Mouse (Mus musculus) MEL (cell line): ENCODE measurements around the gene Vmn2r86. TPM values are rescaled to one million over a fixed set of nuclear protein-coding genes. Genes with fewer than 3 reads are reported as not detected.

Experiments
- DNase-seq: peaks from one replicate; pipeline ENCODE4 v3.0.0; 2011; ENCODE audit warnings: low read depth, low spot score
- H3K27ac ChIP-seq: 2 replicates; pipeline ENCODE4 v1.5.1; 2012; ENCODE audit warnings: low read depth, mild to moderate bottlenecking, control low read depth, low read length, moderate library complexity; ENCODE audit not compliant: control insufficient read depth
- H3K27me3 ChIP-seq, 2 experiments: fragments of 150-350 bp in 1 of 2; sonication (generic) in 1 of 2; 2 replicates each; pipeline ENCODE4 v1.6.1; 2012; ENCODE audit warnings: low read length in 2 of 2, mild to moderate bottlenecking in 2 of 2, improper control_type of control experiment in 1 of 2, moderate library complexity in 1 of 2; ENCODE audit not compliant: insufficient read depth in 2 of 2, control insufficient read depth in 1 of 2
- H3K36me3 ChIP-seq, 2 experiments: 2 replicates each; pipeline ENCODE4 v1.6.1; 2012 to 2014; ENCODE audit warnings: low read length in 2 of 2, improper control_type of control experiment in 1 of 2, inconsistent platforms in 1 of 2, mild to moderate bottlenecking in 1 of 2; ENCODE audit not compliant: insufficient read depth in 2 of 2, control insufficient read depth in 1 of 2
- H3K4me1 ChIP-seq, 2 experiments: fragments of 150-350 bp in 1 of 2; sonication (generic) in 1 of 2; 2 replicates each; pipeline ENCODE4 v1.6.1; 2012; ENCODE audit warnings: low read length in 2 of 2, improper control_type of control experiment in 1 of 2, mild to moderate bottlenecking in 1 of 2; ENCODE audit not compliant: insufficient read depth in 2 of 2, control insufficient read depth in 1 of 2
- H3K4me3 ChIP-seq, 2 experiments: fragments of 150-350 bp in 1 of 2; sonication (generic) in 1 of 2; 2 replicates each; pipeline ENCODE4 v1.5.1; 2012; ENCODE audit warnings: low read depth in 2 of 2, low read length in 2 of 2, mild to moderate bottlenecking in 2 of 2, moderate library complexity in 2 of 2, control low read depth in 1 of 2, improper control_type of control experiment in 1 of 2; ENCODE audit not compliant: control insufficient read depth in 1 of 2, insufficient read depth in 1 of 2
- H3K79me2 ChIP-seq: 2 replicates; pipeline ENCODE4 v1.6.1; 2012; ENCODE audit warnings: mild to moderate bottlenecking, low read length, moderate library complexity; ENCODE audit not compliant: control insufficient read depth, poor library complexity, insufficient read depth
- H3K9ac ChIP-seq: 2 replicates; pipeline ENCODE4 v1.6.1; 2012; ENCODE audit warnings: low read depth, mild to moderate bottlenecking, control low read depth, low read length, moderate library complexity; ENCODE audit not compliant: control insufficient read depth, poor library complexity, severe bottlenecking
- H3K9me3 ChIP-seq: fragments of 150-350 bp; sonication (generic); replicated peaks from 2 replicates; pipeline ENCODE4 v1.6.1; 2012; ENCODE audit warnings: mild to moderate bottlenecking, low read length, improper control_type of control experiment, moderate library complexity; ENCODE audit not compliant: insufficient read depth
- CHD1 ChIP-seq: IDR thresholded peaks from 2 replicates; pipeline ENCODE4 v1.6.1; 2012; ENCODE audit warnings: low read depth, mild to moderate bottlenecking, inconsistent platforms, low read length, improper control_type of control experiment
- CHD2 ChIP-seq: IDR thresholded peaks from 2 replicates; pipeline ENCODE4 v1.6.1; 2011; ENCODE audit warnings: low read length, improper control_type of control experiment
- CTCF ChIP-seq, 3 experiments: IDR thresholded peaks in 2 of 3; conservative IDR thresholded peaks in 1 of 3; 2 replicates each; pipeline ENCODE4 v1.5.1; 2011 to 2012; ENCODE audit warnings: low read length in 3 of 3, low read depth in 2 of 3, mild to moderate bottlenecking in 2 of 3, improper control_type of control experiment in 1 of 3, inconsistent platforms in 1 of 3, mixed read lengths in 1 of 3, moderate library complexity in 1 of 3; ENCODE audit not compliant: control insufficient read depth in 1 of 3, insufficient read depth in 1 of 3, poor library complexity in 1 of 3, severe bottlenecking in 1 of 3
- GABPA ChIP-seq: IDR thresholded peaks from 2 replicates; pipeline ENCODE4 v1.6.1; 2012; ENCODE audit warnings: low read depth, mild to moderate bottlenecking, inconsistent platforms, low read length, improper control_type of control experiment, moderate library complexity
- GATA1 ChIP-seq: IDR thresholded peaks from 2 replicates; pipeline ENCODE4 v1.6.1; 2011; ENCODE audit warnings: low read depth, low read length, improper control_type of control experiment
- JUND ChIP-seq: IDR thresholded peaks from 2 replicates; pipeline ENCODE4 v1.6.1; 2011; ENCODE audit warnings: low read depth, mild to moderate bottlenecking, improper control_type of control experiment, low read length
- MAFK ChIP-seq: IDR thresholded peaks from 2 replicates; pipeline ENCODE4 v1.6.1; 2011; ENCODE audit warnings: low read depth, mild to moderate bottlenecking, low read length, improper control_type of control experiment, borderline replicate concordance
- MAX ChIP-seq: IDR thresholded peaks from 2 replicates; pipeline ENCODE4 v1.6.1; 2011; ENCODE audit warnings: low read length, improper control_type of control experiment
- MEF2A ChIP-seq: IDR thresholded peaks from 2 replicates; pipeline ENCODE4 v1.6.1; 2014; ENCODE audit warnings: low read depth, mild to moderate bottlenecking, inconsistent platforms, low read length, improper control_type of control experiment; ENCODE audit not compliant: poor library complexity, insufficient replicate concordance, severe bottlenecking; ENCODE audit errors: extremely low read depth
- MYB ChIP-seq: IDR thresholded peaks from 2 replicates; pipeline ENCODE4 v1.6.1; 2011; ENCODE audit warnings: mild to moderate bottlenecking, low read depth, low read length, improper control_type of control experiment
- NELFE ChIP-seq: IDR thresholded peaks from 2 replicates; pipeline ENCODE4 v1.6.1; 2011; ENCODE audit warnings: low read depth, low read length, improper control_type of control experiment
- POLR2AphosphoS5 ChIP-seq: IDR thresholded peaks from 2 replicates; pipeline ENCODE4 v1.6.1; 2012; ENCODE audit warnings: low read depth, borderline replicate concordance, mild to moderate bottlenecking, inconsistent platforms, low read length, moderate library complexity, mixed read lengths
- RAD21 ChIP-seq: IDR thresholded peaks from 2 replicates; pipeline ENCODE4 v1.6.1; 2011; ENCODE audit warnings: mild to moderate bottlenecking, low read depth, low read length, improper control_type of control experiment
- TAL1 ChIP-seq: IDR thresholded peaks from 2 replicates; pipeline ENCODE4 v1.6.1; 2012; ENCODE audit warnings: mild to moderate bottlenecking, inconsistent platforms, low read length, moderate library complexity, mixed read lengths
- TBP ChIP-seq: IDR thresholded peaks from 2 replicates; pipeline ENCODE4 v1.8.0; 2011; ENCODE audit warnings: low read depth, low read length, improper control_type of control experiment
- TCF12 ChIP-seq: IDR thresholded peaks from 2 replicates; pipeline ENCODE4 v1.6.1; 2014; ENCODE audit warnings: low read depth, mild to moderate bottlenecking, inconsistent platforms, low read length, improper control_type of control experiment, moderate library complexity
- UBTF ChIP-seq: IDR thresholded peaks from 2 replicates; pipeline ENCODE4 v1.6.1; 2012; ENCODE audit warnings: low read depth, mild to moderate bottlenecking, inconsistent platforms, low read length, improper control_type of control experiment, moderate library complexity, borderline replicate concordance; ENCODE audit not compliant: insufficient read depth
- ZC3H11A ChIP-seq: IDR thresholded peaks from 2 replicates; pipeline ENCODE4 v1.6.1; 2012; ENCODE audit warnings: low read depth, mild to moderate bottlenecking, inconsistent platforms, low read length, improper control_type of control experiment
- ZKSCAN1 ChIP-seq: IDR thresholded peaks from 2 replicates; pipeline ENCODE4 v1.6.1; 2012; ENCODE audit warnings: low read depth, mild to moderate bottlenecking, inconsistent platforms, low read length, improper control_type of control experiment, moderate library complexity
- ZMIZ1 ChIP-seq: IDR thresholded peaks from 2 replicates; pipeline ENCODE4 v1.6.1; 2012; ENCODE audit warnings: low read depth, mild to moderate bottlenecking, inconsistent platforms, low read length, improper control_type of control experiment, moderate library complexity
- polyA plus RNA-seq, 2 experiments: library from polyadenylated mRNA; stranded (reverse) in 1 of 2; unstranded in 1 of 2; fragments of >175 nt in 1 of 2; fragments of >200 nt in 1 of 2; gene quantifications; 2 replicates each; pipeline versions ENCODE4 v1.2.1 to v1.2.4; 2012; ENCODE audit warnings: low replicate concordance in 2 of 2, low read depth in 1 of 2; ENCODE audit not compliant: insufficient read length in 2 of 2, insufficient read depth in 1 of 2, missing spikeins in 1 of 2
- total RNA-seq: library from RNA; depleted of rRNA; stranded (reverse); fragments of 300-350 nt; gene quantifications from 2 replicates; pipeline ENCODE4 v1.2.3, GENCODE M21; 2012; rRNA removed

Vmn2r86 gene
- total and polyA plus RNA-seq, 3 experiments = not detected

DNA sequence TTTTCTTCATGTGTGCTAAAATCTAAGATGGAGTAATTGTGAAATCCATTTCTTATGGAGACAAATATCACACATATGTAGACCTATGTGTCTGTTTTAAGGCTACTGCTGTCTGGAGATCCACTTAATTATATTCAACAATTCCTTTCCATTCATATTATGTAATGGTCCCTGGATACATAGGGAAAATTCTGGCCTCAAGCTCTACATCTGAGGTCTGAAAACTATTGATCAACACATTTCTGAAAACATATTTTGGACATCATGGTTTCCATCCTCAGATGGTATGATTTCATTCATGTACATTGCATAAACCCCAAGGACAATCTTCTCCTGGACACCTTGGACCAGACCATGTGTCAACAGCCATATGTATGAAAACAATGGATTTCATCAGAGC is 61.6 kb downstream of the Vmn2r86 start, which contains the start of gene Vmn2r84:
TSS of gene Vmn2r84 (minus strand) at position 101 of the 400 bp plus-strand sequence.
- Histone ChIP-seq H3K36me3 (no peaks in the 10 kb centered on the region), H3K9ac (no peak within 1 kb of the TSS), H3K79me2 (no peaks in the 10 kb centered on the region), H3K27ac (no peak within 1 kb of the TSS), H3K4me1 (no peaks in the 10 kb centered on the region), H3K27me3 (no peaks in the 10 kb centered on the region), H3K9me3 (no peaks in the 10 kb centered on the region), H3K4me3 (no peak within 1 kb of the TSS)
- TF ChIP-seq GABPA (no peak), MEF2A (no peak), MAX (no peak), CHD1 (no peak), MYB (no peak), TAL1 (no peak), RAD21 (no peak), NELFE (no peak), ZMIZ1 (no peak), JUND (no peak), MAFK (no peak), GATA1 (no peak), POLR2AphosphoS5 (no peak), ZKSCAN1 (no peak), CHD2 (no peak), ZC3H11A (no peak), TBP (no peak), CTCF (IDR thresholded peaks at IDR 0.05 in 2 of 3, conservative IDR thresholded peaks at IDR 0.05 in 1 of 3; ENCODE audit: control insufficient read depth in 1 of 3, insufficient read depth in 1 of 3, low read depth in 2 of 3, low read length in 3 of 3, poor library complexity in 1 of 3, severe bottlenecking in 1 of 3) (no peak), TCF12 (no peak), UBTF (no peak)
- no peak for DNase-seq

Other genes with a start within 250 kb of the Vmn2r86 start
- not detected in 2 replicates for gene Olfr827, start 241.6 kb downstream of the Vmn2r86 start, total RNA-seq
- not detected for gene Olfr827, start 241.6 kb downstream of the Vmn2r86 start, polyA plus RNA-seq
- not detected in 2 replicates for gene Neurod4, start 175.8 kb downstream of the Vmn2r86 start, total RNA-seq
- gene Neurod4, start 175.8 kb downstream of the Vmn2r86 start, polyA plus RNA-seq = not detected
- gene Tespa1, start 133.2 kb downstream of the Vmn2r86 start, total RNA-seq = 2.7 and 7.8 TPM in 2 replicates
- 1 to 10 TPM in 1 of 2 experiments, not detected in 1; 3.5 TPM for gene Tespa1, start 133.2 kb downstream of the Vmn2r86 start, polyA plus RNA-seq
- 0.03 TPM in 1 of 2 replicates, not detected in the other for gene Vmn2r84, start 61.7 kb downstream of the Vmn2r86 start, total RNA-seq
- under 1 TPM in 1 of 2 experiments, not detected in 1; 0.01 TPM for gene Vmn2r84, start 61.7 kb downstream of the Vmn2r86 start, polyA plus RNA-seq
- gene Vmn2r85, start 26.3 kb downstream of the Vmn2r86 start, total RNA-seq = not detected in 2 replicates
- gene Vmn2r85, start 26.3 kb downstream of the Vmn2r86 start, polyA plus RNA-seq = not detected
- not detected in 2 replicates for gene Vmn2r87, start 41.3 kb upstream of the Vmn2r86 start, total RNA-seq
- not detected for gene Vmn2r87, start 41.3 kb upstream of the Vmn2r86 start, polyA plus RNA-seq